Mouse (Mus musculus) limb, embryonic 11.5 days (tissue): ENCODE measurements around the gene Mylk2. TPM values are rescaled to one million over a fixed set of nuclear protein-coding genes. Genes with fewer than 3 reads are reported as not detected.

Experiments
- ATAC-seq: fragments of 200-750 bp; cut with Nextera tagmentation; 2 replicates; pipeline ENCODE4 v1.8.0; 2017; ENCODE audit warnings: low read depth; ENCODE audit not compliant: insufficient number of reproducible peaks, low FRiP score, low TSS enrichment
- DNase-seq: peaks from one replicate; pipeline ENCODE4 v3.0.0-alpha.2; 2015; ENCODE audit warnings: low spot score
- H3K27ac ChIP-seq: fragments of 300-500 bp; sonication (generic); replicated peaks from 2 replicates; pipeline ENCODE4 v1.5.1; 2014; ENCODE audit warnings: low read depth, mild to moderate bottlenecking, low read length
- H3K27me3 ChIP-seq: fragments of 300-500 bp; sonication (generic); 2 replicates; pipeline ENCODE4 v1.6.1; 2014; ENCODE audit warnings: mild to moderate bottlenecking, low read length, mixed read lengths; ENCODE audit not compliant: control insufficient read depth, insufficient read depth
- H3K36me3 ChIP-seq: fragments of 300-500 bp; sonication (generic); 2 replicates; pipeline ENCODE4 v1.6.1; 2014; ENCODE audit warnings: mild to moderate bottlenecking, low read length, moderate library complexity, mixed read lengths; ENCODE audit not compliant: control insufficient read depth, insufficient read depth
- H3K4me1 ChIP-seq: fragments of 300-500 bp; sonication (generic); 2 replicates; pipeline ENCODE4 v1.6.1; 2014; ENCODE audit warnings: low read length, mixed read lengths; ENCODE audit not compliant: control insufficient read depth, insufficient read depth
- H3K4me2 ChIP-seq: fragments of 300-500 bp; sonication (generic); 2 replicates; pipeline ENCODE4 v1.6.1; 2014; ENCODE audit warnings: low read depth, mild to moderate bottlenecking, moderate library complexity; ENCODE audit not compliant: severe bottlenecking
- H3K4me3 ChIP-seq: fragments of 300-500 bp; sonication (generic); 2 replicates; pipeline ENCODE4 v1.5.1; 2014; ENCODE audit warnings: low read depth, low read length
- H3K9ac ChIP-seq: fragments of 300-500 bp; sonication (generic); 2 replicates; pipeline ENCODE4 v1.6.1; 2014; ENCODE audit warnings: mild to moderate bottlenecking, low read length
- H3K9me3 ChIP-seq: fragments of 300-500 bp; sonication (generic); 2 replicates; pipeline ENCODE4 v1.6.1; 2016; ENCODE audit warnings: low read length; ENCODE audit not compliant: control insufficient read depth
- WGBS: fragments of 180-500 bp; shearing (Covaris S2); extraction: QIAGEN DNeasy Blood & Tissue Kit; methylation state at CpG from one replicate; pipeline ENCODE4 v1.1.7; 2014; 5-methylcytosine and 5-hydroxymethylcytosine counted together
- polyA plus RNA-seq: library from polyadenylated mRNA; unstranded; fragments of >200 nt; fragmentation: Nextera tagmentation; extraction: Ambion mirVana; gene quantifications from 2 replicates; pipeline ENCODE4 v1.2.1, GENCODE M21; 2014

Gene Mylk2
- not detected in 2 replicates for polyA plus RNA-seq

DNA sequence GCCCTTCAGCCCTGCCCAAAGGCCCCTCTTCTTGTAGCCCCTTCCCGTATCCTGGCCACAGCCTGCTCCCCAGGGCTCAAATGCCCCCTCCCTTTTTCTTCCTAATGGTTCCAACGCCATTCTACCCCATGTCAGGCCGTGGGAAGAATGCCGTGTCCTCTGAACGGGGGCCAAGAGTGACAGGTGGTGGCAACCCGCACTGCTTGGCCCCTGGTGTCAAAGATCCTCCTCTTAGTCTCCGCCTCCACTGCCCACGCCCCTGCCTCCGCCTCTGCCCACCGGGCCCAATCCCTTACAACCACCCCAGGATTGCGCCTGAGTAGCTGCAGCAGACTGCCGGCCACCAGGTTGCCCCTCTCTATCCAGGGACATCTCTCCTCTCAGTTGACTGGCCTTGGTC, at the start of gene Mylk2:
TSS of gene Mylk2 (plus strand) at position 322 of the 400 bp plus-strand sequence.
- H3K4me1 ChIP-seq = peaks cover 14% of the 10 kb centered on the region
- no peak within 1 kb of the TSS for H3K4me2 ChIP-seq
- no peaks in the 10 kb centered on the region for H3K36me3 ChIP-seq
- ATAC-seq = no peak
- WGBS = 16% methylated on average over 12 of the region's 12 CpGs
- H3K4me3 ChIP-seq = no peak within 1 kb of the TSS
- H3K27ac ChIP-seq = no peak within 1 kb of the TSS
- no peaks in the 10 kb centered on the region for H3K9me3 ChIP-seq
- peaks cover 28% of the 10 kb centered on the region for H3K27me3 ChIP-seq
- H3K9ac ChIP-seq = no peak within 1 kb of the TSS
- DNase-seq = no peak

DNA sequence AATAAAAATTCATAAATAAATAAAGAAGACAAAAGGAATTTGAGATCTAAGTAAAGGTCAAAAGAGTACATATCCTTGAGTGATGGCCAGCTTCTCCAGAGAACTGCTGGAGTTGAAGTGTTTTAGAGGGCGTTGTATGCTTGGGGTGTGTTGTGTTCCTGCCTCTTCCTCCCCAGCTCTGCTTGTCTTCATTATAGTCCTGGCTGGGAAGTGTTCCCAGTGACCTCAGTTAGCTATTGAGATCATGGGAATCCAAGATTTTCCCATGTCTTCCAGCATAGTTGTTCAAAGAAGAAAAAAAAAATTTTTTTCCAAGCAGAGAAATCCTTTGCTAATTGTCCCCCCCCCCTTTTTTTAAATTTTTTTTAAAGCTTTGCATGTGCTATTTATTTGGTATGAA, 49.3 kb upstream of the Mylk2 start:
- no peaks in the 10 kb centered on the region for H3K9me3 ChIP-seq
- WGBS = 93% methylated on average over 1 of the region's 1 CpGs
- H3K36me3 ChIP-seq = peaks cover 8% of the 10 kb centered on the region; the same call in 1 of the 2 replicates
- DNase-seq (no peak), ATAC-seq (no peak)
- H3K4me2 ChIP-seq = no peak overlapping the region
- H3K27me3 ChIP-seq = no peaks in the 10 kb centered on the region
- H3K4me3 ChIP-seq = no peak overlapping the region
- no peak overlapping the region for H3K9ac ChIP-seq
- H3K27ac ChIP-seq = no peak overlapping the region
- H3K4me1 ChIP-seq = no peaks in the 10 kb centered on the region

DNA sequence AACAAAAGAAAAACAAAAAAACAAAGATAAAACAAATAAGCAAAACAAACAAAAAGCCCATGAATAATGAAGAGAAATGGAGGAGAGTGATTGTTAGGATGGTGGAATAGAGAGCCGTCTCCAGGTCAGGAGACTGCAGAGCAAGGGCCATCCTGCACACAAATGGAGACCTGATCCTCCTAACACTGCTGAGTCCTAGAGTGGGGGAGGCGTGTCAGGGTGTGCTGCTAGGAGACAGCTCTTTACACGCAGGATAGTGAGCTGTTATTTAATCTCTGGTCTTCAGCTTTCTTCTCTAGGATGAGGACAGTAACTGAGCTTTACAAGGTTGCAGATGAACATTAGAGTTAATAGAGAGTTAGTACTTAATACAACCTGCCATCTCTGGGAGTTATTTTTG, 48.5 kb upstream of the Mylk2 start:
- H3K4me3 ChIP-seq = no peak overlapping the region
- ATAC-seq = no peak
- H3K4me1 ChIP-seq = no peaks in the 10 kb centered on the region
- H3K27ac ChIP-seq = no peak overlapping the region
- no peak overlapping the region for H3K9ac ChIP-seq
- H3K4me2 ChIP-seq = no peak overlapping the region
- DNase-seq = no peak
- H3K27me3 ChIP-seq = no peaks in the 10 kb centered on the region
- no peaks in the 10 kb centered on the region for H3K9me3 ChIP-seq
- H3K36me3 ChIP-seq = peaks cover 12% of the 10 kb centered on the region
- WGBS = 91% methylated on average over 3 of the region's 3 CpGs

DNA sequence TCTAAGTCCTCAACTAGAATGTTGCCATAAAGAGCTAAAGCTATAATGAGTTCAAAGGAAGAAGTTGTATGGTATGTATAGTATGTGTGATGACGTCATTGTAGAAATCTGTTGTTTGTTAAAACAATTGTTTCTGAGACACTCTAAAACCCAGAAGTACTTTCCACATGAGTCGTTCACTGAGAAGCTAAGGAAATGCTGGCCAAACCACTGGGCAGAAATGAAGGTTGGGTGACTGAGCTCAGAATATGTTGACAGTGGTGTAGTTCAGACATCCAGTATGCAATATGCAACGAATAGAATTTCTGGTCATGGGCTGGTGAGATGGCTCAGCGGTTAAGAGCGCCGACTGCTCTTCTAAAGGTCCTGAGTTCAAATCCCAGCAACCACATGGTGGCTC, 47.8 kb upstream of the Mylk2 start:
- no peak for DNase-seq
- Histone ChIP-seq H3K27ac (no peak overlapping the region), H3K36me3 (peaks cover 10% of the 10 kb centered on the region), H3K9me3 (no peaks in the 10 kb centered on the region), H3K4me1 (no peaks in the 10 kb centered on the region), H3K27me3 (no peaks in the 10 kb centered on the region), H3K4me3 (no peak overlapping the region), H3K4me2 (no peak overlapping the region), H3K9ac (no peak overlapping the region)
- WGBS = 94% methylated on average over 6 of the region's 6 CpGs
- ATAC-seq = no peak

DNA sequence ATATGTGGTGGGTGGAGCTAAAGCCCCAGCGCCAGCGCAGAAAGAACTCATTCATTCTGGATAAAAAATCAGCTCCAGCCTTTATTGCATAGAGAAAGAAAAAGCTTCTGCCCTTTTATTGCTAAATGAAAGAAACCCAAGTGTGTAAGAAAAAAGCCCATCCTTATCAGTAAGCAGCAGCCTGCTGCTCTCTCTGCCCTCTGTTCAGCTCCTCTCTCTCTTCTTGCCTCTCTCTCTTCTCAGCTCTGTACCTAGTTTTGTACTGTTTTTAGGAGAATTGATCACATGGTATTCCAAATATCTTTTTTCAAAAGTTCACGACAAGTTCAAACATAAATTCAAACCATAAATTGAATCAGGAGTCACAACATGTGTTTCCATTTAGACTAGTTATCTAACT, 32.9 kb upstream of the Mylk2 start:
- DNase-seq = no peak
- no peaks in the 10 kb centered on the region for H3K27me3 ChIP-seq
- no peaks in the 10 kb centered on the region for H3K9me3 ChIP-seq
- H3K4me2 ChIP-seq = no peak overlapping the region
- H3K27ac ChIP-seq = no peak overlapping the region
- H3K36me3 ChIP-seq = peaks cover 33% of the 10 kb centered on the region
- WGBS = 80% methylated on average over 3 of the region's 3 CpGs
- H3K4me1 ChIP-seq = no peaks in the 10 kb centered on the region
- no peak for ATAC-seq
- H3K4me3 ChIP-seq = no peak overlapping the region
- H3K9ac ChIP-seq = no peak overlapping the region

DNA sequence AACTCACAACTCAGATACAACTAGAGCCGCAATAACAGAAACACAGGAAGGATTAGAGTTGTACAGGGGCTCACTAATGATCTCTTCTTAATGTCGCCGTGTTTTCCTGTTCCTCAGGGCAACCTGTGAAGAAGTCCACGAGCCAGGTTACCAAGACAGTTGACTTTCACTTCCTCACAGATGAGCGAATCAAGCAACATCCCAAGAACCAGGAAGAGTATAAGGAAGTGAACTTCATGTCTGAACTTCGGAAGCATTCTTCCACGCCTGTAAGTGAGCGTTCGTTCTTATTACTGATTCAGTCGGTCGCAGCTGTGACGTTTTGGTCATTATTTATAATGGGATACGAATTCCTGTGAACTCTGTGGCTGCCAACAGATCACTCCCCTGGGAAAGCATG, 30.3 kb upstream of the Mylk2 start:
- Histone ChIP-seq H3K27me3 (no peaks in the 10 kb centered on the region), H3K4me3 (no peak overlapping the region), H3K9ac (no peak overlapping the region), H3K27ac (no peak overlapping the region), H3K36me3 (peaks cover 39% of the 10 kb centered on the region), H3K4me1 (no peaks in the 10 kb centered on the region), H3K4me2 (no peak overlapping the region), H3K9me3 (no peaks in the 10 kb centered on the region)
- 90% methylated on average over 13 of the region's 13 CpGs for WGBS
- no peak for ATAC-seq
- DNase-seq = no peak

DNA sequence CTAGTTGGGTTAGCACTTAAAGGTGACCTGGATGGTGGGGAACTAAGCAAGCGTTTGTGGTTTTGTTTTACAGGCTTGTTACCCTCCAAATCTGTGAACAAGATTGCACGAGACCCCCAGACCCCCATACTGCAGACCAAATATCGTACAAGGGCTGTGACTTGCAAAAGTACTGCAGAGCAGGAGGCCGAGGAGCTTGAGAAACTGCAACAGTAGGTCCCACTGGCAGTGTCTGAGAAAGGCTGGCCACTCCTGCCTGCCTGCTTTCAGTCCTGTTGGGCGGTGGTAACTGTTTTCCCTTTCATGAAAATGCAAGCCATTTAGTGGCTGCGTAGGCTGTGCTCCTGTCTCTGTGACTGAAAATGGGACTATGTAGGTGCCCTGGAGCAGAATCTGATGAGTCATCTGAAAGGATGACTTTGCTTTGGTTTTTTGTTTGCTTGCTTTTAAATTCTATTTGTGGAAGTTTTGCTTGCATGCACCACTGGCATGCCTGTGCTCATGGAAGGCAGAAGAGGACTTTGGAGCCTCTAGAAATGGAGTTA, 27.0 kb upstream of the Mylk2 start:
- H3K9ac ChIP-seq = no peak overlapping the region
- no peaks in the 10 kb centered on the region for H3K27me3 ChIP-seq
- H3K4me1 ChIP-seq = no peaks in the 10 kb centered on the region
- H3K36me3 ChIP-seq = peaks cover 48% of the 10 kb centered on the region
- H3K4me3 ChIP-seq = no peak overlapping the region
- H3K9me3 ChIP-seq = no peaks in the 10 kb centered on the region
- ATAC-seq (no peak), DNase-seq (no peak)
- 91% methylated on average over 6 of the region's 6 CpGs for WGBS
- no peak overlapping the region for H3K27ac ChIP-seq
- no peak overlapping the region for H3K4me2 ChIP-seq

DNA sequence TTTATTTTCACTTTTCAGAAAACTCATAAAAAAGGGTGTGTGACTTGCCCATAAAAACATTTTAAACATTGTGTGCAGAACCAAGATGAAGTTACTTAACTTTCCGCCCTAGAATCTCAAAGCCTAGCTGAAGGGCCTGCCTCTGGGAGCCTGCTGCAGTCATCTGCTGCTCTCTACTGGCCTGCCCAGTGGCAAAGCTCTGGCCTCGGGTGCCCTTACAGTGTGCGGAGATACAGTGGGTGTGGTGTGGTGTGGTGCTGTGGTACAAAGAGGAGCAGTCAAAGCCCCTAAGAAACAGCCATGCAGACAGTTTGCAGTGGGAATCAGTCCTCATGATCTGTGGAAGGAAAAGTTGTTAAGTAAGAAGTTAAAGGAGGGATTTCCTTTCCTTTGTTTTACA, 23.9 kb upstream of the Mylk2 start:
- ATAC-seq = no peak
- Histone ChIP-seq H3K4me1 (no peaks in the 10 kb centered on the region), H3K9me3 (no peaks in the 10 kb centered on the region), H3K27me3 (no peaks in the 10 kb centered on the region), H3K4me3 (no peak overlapping the region), H3K4me2 (no peak overlapping the region), H3K9ac (no peak overlapping the region), H3K27ac (no peak overlapping the region), H3K36me3 (peaks cover 39% of the 10 kb centered on the region)
- no peak for DNase-seq
- 94% methylated on average over 3 of the region's 3 CpGs for WGBS

DNA sequence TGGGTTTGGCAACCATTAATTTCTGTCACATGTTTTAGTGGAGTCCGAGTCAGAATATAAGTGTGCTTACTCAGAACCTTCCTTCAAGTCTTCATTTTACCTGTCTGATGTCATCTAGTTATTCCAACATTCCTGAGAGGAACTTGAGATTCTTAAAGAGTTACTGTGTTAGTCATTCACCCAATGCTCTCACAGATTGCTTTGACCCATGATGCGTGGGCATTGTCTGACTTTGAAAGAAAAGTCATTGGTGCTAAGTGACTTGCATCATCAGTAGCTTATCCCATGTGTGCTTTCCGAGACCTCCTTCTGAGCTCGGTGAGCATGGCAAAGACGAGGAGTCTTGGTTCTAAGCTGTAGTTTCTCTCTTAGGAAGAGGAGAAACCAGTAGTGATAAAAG, 22.4 kb upstream of the Mylk2 start:
- Histone ChIP-seq H3K27me3 (no peaks in the 10 kb centered on the region), H3K4me3 (no peak overlapping the region), H3K9ac (no peak overlapping the region), H3K27ac (no peak overlapping the region), H3K4me1 (no peaks in the 10 kb centered on the region), H3K36me3 (peaks cover 51% of the 10 kb centered on the region), H3K9me3 (no peaks in the 10 kb centered on the region), H3K4me2 (no peak overlapping the region)
- DNase-seq = no peak
- no peak for ATAC-seq
- 94% methylated on average over 5 of the region's 5 CpGs for WGBS
